Mouse (Mus musculus) left cerebral cortex, adult 18-20 months (tissue): ENCODE measurements around the gene Mef2b. TPM values are rescaled to one million over a fixed set of nuclear protein-coding genes. Genes with fewer than 3 reads are reported as not detected.
"Not testable (repeated sequence)": the region's sequence is repeated elsewhere in the genome, so short reads cannot be mapped to it uniquely, and the experiment has no call there.

ENCODE experiments used
- DNase-seq, 2 experiments: peaks; one replicate each; pipeline ENCODE4 v3.0.0; 2021 to 2022; ENCODE audit warnings: low spot score in 2 of 2, mixed read lengths in 1 of 2
- microRNA-seq, 2 experiments: library from miRNA; unstranded; fragments of <30 nt; microRNA quantifications; one replicate each; pipeline ENCODE4 v1.2.0; 2021
- total RNA-seq, 2 experiments: library from RNA; stranded (reverse); gene quantifications; 2 replicates each; pipeline ENCODE4 v1.2.3; 2021

Gene Mef2b
- total RNA-seq, 2 experiments from 2014 or later = not detected

DNA sequence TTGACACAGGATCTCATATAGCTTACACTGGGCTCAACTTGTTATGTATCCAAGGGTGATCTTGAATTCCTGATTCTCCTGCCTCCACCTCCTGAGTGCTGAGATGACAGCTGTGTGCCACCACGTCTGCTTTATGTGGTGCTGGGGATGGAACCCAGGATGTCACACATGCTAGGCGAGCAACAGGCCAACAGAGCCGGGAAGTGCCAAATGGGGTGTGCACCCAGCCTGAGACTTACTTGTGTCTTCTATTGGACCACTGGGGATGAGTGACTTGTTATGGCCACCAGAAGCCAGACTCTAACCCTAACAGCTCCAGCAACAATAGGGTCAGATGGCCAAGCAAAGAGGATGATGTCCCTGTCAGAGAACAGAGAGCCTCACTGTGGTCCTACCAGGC lies 76.7 kb downstream of the Mef2b start:
- DNase-seq = not testable (repeated sequence)

DNA sequence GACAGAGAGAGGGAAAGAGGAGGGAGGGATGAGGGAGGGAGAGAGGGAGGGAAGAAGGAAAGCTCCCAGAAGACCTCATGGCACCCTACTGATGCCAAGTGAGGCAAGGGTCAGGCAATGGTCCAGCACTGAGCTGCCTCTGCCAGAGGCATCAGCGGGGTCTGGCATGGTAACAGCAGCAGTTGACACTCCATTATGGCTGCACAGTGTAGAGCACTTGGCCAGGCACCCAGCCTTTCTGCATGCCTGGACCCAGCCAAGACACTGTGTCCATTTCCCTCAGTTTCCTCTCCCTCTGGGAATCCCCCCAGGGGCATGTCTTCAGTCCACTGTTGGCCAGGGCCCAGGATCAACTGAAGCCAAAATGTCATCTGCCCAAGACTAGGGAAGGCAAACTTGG lies 77.1 kb downstream of the Mef2b start:
- peak; percentile 55 to 64 for DNase-seq

Small RNAs within 50 kb of the gene (microRNA-seq; reads per million reads assigned to microRNA genes)
- gene Mir7066 = 16.5 to 20.4 reads per million in 2 experiments

Other genes with a start within 250 kb of the Mef2b start
- gene Tssk6, start 237.5 kb upstream of the Mef2b start, total RNA-seq = not detected
- gene Ndufa13, start 237.2 kb upstream of the Mef2b start, total RNA-seq = 100 to 1,000 TPM; 148 to 155 TPM
- gene Yjefn3, start 237.0 kb upstream of the Mef2b start, total RNA-seq = 10 to 100 TPM; 28.3 to 30.7 TPM
- 10 to 100 TPM; 28.7 TPM for gene Gatad2a, start 143.3 kb upstream of the Mef2b start, total RNA-seq
- gene Mau2, start 97.0 kb upstream of the Mef2b start, total RNA-seq = 10 to 100 TPM; 67.6 to 69.9 TPM
- 10 to 100 TPM; 46.8 to 47.1 TPM for gene Sugp1, start 96.9 kb upstream of the Mef2b start, total RNA-seq
- gene Tm6sf2, start 66.8 kb upstream of the Mef2b start, total RNA-seq = 1 to 10 TPM; 3.6 to 4.2 TPM
- gene Hapln4, start 56.3 kb upstream of the Mef2b start, total RNA-seq = 100 to 1,000 TPM in 1 of 2 experiments, 10 to 100 TPM in 1; 97.9 to 111 TPM
- gene Ncan, start 18.8 kb upstream of the Mef2b start, total RNA-seq = 100 to 1,000 TPM; 137 to 145 TPM
- gene Nr2c2ap, start 8.4 kb upstream of the Mef2b start, total RNA-seq = 10 to 100 TPM; 23.7 to 25.5 TPM
- gene Rfxank, start 557 bp upstream of the Mef2b start, total RNA-seq = 10 to 100 TPM; 11.7 to 14.9 TPM
- gene Borcs8, start 212 bp upstream of the Mef2b start, total RNA-seq = 10 to 100 TPM; 47.7 to 48.0 TPM
- 10 to 100 TPM; 45.2 to 46.2 TPM for gene Tmem161a, start 32.6 kb downstream of the Mef2b start, total RNA-seq
- gene Slc25a42, start 72.6 kb downstream of the Mef2b start, total RNA-seq = 10 to 100 TPM; 36.0 to 37.8 TPM
- 100 to 1,000 TPM in 1 of 2 experiments, 10 to 100 TPM in 1; 97.3 to 109 TPM for gene Sugp2, start 94.5 kb downstream of the Mef2b start, total RNA-seq
- gene Armc6, start 94.8 kb downstream of the Mef2b start, total RNA-seq = 10 to 100 TPM; 37.0 to 42.1 TPM
- gene Homer3, start 143.1 kb downstream of the Mef2b start, total RNA-seq = 1 to 10 TPM; 7.9 to 9.8 TPM
- 10 to 100 TPM; 42.0 to 49.1 TPM for gene Ddx49, start 162.8 kb downstream of the Mef2b start, total RNA-seq
- gene Cope, start 162.8 kb downstream of the Mef2b start, total RNA-seq = 100 to 1,000 TPM; 141 to 145 TPM
- 10 to 100 TPM; 86.4 to 94.3 TPM for gene Cers1, start 176.1 kb downstream of the Mef2b start, total RNA-seq
- 10 to 100 TPM; 16.4 to 19.1 TPM for gene Gdf1, start 190.1 kb downstream of the Mef2b start, total RNA-seq
- 10 to 100 TPM; 64.1 to 73.7 TPM for gene Upf1, start 213.6 kb downstream of the Mef2b start, total RNA-seq
- gene Comp, start 233.8 kb downstream of the Mef2b start, total RNA-seq = under 1 TPM; 0.30 to 0.33 TPM